Mouse (Mus musculus) embryo, embryonic 11.5 days (tissue): ENCODE measurements at regions not wholly inside any gene's neighbourhood (a gene's known extent, or its start where the extent isn't known, plus 50 kb on each side); places are given as distances from the start of the nearest gene placed in this dataset.

Experiments
- DNase-seq: peaks from one replicate; pipeline ENCODE4 v3.0.0-alpha.2; 2012; ENCODE audit warnings: low read depth, low spot score

DNA sequence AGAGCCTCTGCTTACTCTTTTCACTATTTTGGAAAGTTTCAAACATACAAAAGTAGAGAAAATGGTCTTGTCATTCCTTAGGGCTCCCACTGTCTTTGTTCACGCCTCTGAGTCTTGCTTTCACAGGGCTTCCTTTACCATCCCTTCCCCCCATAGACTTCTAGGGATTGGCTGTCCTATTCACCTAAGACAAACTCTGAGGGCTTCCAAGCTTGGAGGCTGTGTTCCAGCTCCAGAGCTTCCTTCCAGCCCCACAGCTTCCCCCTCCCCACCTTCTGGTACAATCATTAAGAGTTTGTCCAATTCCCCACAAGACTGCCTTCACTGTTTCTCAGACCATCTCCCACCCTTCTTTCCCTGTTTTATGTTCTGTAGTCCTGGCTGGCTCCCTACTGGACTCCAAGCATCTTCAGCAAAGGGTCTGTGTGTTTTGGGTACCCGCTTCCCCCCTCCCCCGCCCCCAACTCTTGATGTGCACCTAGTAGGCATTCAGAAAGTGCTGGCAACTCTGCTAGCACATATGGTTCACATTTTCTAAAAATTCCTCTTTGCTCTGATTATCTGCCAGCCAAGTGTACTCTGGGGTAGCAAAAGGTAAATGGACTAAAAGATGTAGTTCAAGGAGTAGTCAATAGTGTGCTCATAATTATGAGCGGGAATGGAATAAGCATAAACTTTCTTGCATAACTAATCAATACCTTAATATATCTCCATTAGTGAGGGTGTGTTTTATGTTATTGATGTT lies 344.0 kb downstream of the Slc4a3 start:
- no peak for DNase-seq

DNA sequence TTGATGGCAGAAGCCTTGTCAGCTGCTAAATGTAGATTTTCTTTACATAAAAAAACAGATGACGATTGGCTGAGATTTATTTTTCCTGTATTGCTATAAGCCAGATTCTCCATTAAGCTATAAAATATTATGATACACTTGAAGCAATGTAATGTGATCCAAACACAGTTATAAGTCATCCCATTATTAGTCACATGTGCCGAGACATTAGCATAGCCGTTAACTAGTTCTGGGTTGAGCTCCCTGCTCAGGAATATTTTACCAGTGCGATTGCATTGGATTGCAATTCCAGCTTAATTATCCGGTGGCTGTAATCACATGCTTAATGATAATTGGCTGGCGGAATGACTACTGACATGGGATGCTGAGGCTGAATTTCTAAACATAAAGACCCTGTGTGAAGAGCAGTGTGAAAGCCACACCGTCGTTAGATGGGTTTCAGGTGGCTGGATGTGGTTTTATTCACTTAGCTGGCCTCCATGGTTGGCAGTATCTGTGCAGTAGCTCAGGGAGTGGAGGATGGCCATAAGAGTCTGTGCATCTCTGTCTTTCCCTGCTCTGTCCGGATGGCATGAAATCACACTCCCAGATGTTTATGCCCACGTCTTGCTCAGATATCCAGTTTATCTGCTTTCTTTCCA lies 344.7 kb downstream of the Slc4a3 start:
- no peak for DNase-seq

DNA sequence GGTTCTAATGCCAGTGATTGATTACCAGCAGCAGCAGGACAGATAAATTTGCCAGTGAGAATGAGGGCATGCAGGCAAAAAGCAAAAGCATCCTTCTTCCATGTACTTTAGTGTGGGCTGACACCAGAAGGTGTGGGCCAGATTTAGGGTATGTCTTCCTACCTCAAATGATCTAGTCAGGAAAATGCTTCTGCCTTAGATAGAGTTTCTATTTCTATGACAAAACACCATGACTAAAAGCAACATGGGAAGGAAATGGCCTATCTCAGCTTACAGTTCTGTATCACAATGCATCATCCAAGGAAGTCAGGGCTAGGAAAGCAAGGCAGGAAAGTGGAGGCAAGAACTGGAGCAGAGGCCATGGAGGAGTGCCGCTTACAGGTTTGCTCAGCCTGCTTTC lies 349.5 kb downstream of the Slc4a3 start:
- no peak for DNase-seq

DNA sequence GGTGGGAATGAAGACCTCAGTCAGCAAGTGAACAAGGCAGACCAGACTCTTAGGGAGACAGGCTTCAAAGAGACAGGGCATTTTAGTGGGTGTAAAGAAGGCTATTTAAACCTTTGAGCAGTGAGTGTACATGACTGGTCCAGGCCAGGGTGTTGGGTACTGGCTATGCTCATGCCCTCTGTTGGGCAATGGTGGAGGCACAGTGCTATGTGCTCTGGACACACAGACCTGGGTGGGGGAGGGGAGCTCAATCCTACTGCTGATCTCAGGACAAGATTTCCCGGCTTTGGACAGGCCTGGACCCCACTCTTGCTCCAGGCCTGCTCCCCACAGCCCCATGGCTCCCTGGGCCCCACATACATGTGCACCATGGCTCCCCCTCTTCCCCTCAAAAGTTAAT lies 355.1 kb downstream of the Slc4a3 start:
- DNase-seq = no peak

DNA sequence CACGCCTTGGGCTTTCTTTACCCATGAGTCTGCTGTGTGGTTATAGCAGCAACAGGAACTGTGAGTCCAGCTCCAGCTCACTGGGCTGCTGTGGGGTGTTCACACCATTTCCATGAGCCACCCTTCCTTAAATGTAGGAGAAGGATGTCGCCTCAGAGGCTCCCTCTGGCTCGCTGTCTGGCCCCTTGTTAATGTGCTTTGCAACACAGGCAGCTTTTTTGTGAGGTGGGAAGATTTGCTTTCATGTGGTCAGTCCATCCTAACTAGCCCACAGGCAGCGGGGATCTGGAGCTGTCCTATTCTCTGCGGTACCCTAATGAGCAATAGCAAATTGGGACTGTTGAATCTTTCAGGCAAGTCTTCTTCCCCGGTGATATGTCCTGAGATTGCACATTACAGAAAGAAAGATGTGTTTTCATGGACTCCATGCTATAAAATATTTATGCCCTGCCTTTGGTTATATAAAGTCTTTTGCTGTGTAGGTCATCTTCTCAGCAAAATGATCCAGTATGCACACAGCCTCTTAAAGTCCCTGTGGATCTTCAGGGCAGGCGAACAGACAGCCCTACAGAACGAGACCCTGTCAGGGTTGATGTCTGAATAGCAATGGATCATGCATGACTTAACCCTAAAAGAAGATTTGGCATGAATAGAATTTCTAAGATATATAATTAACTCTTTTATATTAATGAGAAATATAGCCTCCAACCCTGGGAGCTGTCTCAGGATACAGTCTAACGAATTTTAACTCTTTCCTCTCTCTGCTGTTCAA lies 359.8 kb downstream of the Slc4a3 start:
- DNase-seq = no peak

DNA sequence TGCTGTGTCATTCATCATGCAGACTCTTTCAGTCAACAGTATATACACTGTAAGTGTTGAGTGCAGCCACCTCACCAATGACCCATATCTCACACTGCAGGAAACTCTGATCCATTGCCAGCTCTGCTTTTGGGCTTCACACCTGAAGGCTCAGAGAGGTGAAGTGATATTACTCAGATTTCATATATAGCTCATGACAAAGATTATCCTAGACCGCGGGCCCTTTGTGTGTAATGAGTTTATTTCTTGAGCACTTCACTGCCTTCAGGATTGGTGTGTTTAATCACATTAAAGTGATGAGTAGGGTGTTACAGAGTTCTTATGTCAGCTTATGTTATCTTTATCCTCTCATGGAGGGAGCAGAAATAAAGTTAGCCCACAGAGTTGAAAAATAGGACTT lies 369.2 kb downstream of the Slc4a3 start:
- no peak for DNase-seq

DNA sequence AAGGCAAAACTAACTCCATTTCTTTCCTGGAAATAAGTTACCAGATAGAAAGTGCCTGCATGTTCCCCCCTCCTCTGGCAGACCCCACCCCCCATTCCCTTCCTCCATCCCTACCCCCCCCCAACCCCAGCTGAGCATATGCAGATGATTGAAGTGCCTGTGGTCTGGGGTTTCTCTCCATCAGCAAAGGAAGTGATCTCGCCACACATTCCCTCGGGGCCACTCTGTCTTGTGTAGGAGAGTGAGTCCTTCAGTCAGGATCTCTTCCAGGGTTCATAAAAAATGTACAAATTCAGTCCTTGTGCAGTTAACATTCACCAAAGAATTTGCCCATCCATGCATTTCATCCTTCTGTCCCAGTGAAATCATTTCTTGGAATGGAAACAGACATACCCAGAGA lies 370.1 kb downstream of the Slc4a3 start:
- peak; percentile 22 for DNase-seq

DNA sequence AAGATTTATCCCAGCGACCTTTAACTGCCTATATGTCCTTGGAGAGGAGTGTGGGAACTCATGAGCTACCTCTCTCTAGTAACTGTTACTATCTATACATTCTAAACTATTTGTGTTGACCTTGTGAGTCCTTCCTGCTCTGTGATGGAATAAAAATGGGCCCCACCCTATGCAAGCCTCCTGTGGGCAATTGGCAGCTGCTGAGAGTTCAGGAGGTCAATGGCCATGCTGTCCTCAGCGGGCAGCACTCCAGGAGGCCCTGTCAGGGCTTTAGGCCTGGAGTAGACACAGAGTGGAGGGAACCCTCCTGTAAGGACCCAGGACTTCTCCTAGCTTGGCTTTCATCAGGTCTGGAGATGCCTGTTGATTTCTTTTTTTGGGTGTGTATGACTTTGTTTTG lies 373.1 kb downstream of the Slc4a3 start:
- DNase-seq = no peak

DNA sequence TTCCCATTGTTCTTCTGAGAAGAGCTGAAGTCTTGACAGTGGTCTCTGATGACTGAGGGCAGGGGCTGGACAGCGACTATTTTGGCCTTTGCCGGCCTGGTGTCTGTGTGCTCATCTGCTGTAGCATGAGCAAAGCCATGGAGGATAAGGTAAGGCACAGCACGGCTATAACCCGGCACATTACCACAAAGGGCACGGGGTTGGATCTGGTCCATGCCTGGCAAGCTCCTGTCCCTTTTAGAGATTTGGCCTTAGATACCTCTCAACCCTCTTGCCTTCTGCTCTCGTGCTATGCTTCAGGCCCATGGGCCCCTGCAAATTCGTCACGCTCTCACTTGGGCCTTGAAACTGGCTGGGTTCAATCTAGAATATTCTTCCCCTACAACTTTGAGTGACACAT lies 379.0 kb downstream of the Slc4a3 start:
- no peak for DNase-seq

DNA sequence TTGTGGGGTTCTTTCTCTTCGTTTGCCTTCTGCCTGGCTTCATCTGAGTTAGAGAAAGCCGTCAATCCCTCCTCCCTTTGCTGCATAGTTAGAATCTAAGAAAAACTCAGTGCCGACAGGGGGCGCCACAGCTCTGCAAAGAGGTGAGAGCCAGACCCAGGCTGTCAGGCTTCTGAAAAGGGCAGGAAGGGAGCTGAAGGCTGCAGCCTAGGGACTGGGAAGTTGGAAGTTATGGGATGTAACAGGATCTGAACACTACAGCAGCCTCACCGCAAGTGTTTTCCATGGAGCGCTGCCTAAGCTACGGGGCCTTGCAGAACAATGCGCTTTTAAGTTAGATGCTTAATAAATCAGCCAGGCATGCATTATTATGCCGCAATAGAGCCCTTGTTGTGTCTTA lies 379.7 kb downstream of the Slc4a3 start:
- DNase-seq = peak; percentile 83

DNA sequence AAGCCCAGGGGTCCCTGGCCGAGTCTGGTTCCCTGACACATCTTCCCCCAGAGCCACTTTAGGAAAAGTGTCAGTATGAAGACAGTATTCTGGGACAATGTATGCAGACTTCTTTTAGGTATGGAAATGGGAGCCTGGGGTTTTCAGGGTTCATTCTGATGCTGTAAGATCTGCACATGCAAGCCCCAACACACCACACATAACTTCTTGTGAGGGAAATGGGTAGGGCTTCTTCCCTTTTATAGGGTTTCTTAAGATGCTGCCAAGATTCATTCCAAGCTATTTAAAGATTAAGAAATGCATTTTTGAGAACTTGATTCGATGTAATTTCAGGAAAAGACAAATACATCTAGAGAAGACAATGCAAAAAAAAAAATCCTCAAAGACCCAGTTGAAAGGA lies 385.8 kb downstream of the Slc4a3 start:
- no peak for DNase-seq

DNA sequence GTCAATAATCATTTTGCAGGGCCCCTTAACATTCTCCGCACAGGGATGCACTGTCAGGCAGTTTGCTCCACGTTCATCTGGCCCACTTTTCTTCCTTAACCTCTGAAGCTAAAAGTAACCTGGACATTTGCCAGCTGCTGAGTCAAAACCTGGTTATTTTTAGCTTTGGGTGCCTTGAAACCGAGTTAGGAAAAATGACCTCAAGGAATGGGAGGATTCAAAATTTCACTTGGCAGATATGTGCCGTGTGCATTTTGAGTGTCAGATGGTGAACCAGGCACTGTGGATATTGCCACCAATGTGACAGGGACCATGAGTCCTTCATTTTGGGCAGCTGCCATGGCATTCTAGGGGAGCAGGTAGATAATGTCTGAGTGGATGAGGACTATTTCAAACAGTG lies 387.8 kb downstream of the Slc4a3 start:
- DNase-seq = no peak

DNA sequence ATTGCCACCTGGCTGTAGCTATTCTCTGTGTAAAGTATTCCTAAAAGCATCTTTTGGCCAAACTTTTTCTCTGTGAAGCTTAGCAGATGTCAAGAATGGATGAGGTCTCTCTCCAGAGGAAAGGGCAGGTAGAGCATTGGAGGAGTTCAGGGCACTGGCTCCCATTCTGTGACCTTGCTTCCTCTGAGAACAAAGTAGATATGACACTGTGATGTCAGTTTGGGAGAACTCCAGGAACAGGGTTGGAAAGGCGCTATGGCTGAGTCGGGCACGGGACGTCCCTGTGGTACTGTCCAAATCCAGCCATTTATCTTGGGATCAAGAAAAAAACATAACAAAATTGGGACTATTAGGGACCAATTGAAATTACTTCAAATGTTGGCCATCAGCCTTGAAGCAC lies 388.7 kb downstream of the Slc4a3 start:
- DNase-seq = no peak

DNA sequence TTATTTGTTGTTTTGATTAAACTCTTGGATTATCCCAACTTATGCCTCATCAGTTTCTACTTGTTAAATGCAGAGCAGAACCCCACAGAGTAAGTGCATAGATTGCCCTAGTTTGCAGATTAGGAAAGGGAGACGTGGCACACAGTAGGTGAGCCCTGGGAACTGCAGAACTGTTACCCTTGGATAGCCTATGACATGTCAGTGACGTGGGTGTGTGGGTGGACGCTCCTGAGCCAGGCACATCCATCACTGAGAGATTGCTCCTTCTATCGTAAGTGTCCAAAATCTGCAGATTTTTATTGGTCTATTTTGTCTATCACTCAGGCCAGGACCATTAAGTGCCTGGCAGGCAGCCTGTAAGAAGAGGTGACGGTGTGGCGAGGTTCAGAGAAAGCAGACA lies 389.8 kb downstream of the Slc4a3 start:
- DNase-seq = no peak

DNA sequence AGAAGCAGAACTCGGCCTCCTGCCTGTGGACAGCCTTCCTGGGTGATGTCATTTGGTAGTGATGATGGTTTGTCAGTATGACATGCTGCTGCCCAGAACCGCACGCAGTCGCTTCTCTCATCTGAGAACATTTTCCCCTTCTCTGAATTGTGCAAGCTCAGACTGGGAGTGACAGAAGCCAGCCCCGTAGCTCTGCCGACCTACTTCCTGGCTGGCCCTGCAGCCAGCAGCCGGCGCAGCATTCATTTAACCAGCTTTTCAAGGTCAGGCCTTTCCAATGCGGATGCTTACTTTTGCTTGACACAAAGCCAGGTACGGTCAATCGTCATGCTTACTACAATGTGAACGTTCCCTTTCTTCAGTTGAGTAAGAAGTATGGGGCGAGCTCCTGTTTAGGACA lies 390.5 kb downstream of the Slc4a3 start:
- DNase-seq = no peak

DNA sequence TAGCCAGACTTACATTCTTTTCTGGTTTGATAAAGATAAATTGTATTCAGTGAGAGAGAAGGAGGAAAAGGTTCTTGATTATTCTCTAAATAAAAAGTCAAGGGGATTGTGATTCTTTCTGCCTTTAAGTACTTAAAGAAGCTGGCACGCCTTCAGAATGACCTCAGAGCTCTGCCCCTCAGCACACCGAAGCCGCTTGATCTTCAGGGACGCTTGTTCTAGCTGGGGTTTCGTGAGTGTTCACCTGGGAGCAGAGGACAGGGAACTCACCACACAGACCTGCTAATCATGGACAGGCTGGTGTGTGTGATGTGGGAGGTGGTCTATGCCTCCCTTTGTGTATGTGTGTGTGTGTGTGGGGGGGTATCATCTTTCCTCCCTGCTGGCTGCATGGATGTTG lies 391.3 kb downstream of the Slc4a3 start:
- DNase-seq = no peak

DNA sequence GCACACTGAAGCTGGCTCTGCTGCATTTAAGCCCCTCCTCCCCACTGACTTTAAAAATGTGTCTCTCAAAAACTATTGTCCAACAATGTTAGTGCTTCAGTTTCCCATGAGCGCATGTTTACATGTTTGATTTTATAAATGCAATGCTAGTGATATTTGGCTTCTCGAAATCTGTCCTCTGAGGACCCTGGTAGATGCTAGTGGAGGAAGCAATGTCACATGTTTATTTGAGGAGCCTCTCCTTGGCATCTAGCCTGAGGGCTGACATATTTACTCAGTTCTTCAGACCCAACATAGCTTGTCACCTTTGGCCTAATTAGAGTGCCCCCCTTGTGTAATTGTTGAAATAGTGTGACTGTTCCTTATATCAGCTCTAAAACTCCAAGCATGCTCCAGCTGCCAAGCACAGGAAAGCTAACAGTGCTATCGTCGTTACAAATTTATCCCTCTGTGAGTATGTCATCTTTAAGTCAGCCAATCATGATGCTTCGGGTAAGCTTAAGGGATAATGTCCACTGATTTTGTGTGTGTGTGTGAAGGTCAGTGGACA lies 400.3 kb downstream of the Slc4a3 start:
- no peak for DNase-seq

DNA sequence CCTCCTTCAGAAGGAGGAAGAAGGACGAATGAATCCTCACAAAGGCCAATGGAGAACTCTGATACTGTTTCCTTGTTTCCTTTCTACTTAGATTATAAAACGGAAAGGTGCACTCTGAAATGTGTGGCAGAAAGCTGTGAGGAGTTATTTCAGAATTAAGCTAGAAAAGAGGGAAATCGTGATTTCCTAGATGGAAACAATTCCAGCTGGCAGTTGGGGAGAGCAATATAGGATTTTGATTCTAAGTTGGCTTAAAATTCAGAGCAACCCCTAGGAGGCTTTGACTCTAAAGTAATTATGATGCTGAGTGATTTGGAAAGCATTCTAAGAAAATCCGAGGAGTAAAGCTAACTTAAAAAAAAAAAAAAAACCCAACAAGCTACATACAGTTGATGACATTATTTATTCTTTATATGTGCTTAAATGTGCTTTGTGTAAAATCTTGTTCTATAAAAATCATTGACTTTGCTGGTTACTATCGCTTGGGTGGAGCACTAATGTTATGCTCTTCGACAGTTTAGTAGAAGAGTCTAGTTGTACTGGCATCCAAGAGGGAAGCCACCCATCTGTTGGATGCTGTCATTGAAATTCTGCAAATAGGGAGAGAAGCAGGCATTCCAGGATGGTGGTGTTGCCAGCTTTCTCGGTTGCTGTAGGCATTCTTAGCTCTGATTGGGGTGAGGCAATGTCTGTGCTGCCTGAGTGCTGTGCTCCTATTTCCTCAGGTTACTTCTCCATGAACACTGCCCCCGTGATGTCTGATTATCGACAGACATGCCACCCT lies 432.3 kb downstream of the Slc4a3 start:
- DNase-seq = no peak

DNA sequence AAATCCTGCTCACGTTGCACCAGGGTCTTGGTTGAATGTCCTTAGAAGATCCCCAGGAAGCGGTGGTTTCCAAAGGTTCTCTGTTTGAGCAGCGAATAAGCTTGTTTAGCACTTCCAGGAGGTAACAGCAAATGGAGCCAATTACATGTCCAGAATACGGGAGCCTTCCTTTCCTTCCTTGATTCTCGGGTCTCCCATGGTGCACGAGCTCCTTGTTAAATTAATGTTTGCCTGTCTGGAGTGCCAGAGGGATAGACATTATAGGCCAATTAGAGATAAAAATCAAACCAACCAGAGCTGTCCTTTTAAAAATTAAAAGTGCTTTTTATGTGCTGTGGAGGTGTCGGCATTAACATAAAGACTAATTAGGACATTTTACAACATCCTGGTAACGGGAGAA lies 437.0 kb downstream of the Slc4a3 start:
- DNase-seq = no peak

DNA sequence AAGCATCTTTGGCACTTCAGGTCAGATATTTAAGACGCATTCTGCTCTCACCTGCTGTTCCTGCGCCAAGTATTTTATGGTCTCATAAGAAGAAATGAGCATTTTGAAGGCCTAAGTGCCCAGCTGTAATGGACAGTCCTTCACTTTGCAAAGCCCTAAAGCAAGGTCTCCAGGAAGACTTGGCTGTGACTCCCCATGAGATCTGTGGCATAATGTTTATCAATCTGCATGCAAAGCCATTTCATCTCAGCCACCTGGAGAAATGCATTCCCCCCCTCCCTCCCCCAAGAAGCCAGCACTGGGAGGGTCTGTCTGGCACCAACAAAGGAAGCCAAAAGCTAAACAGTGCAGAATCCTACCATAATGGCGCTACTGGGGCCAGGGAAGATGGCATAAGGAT lies 437.4 kb downstream of the Slc4a3 start:
- DNase-seq = no peak

DNA sequence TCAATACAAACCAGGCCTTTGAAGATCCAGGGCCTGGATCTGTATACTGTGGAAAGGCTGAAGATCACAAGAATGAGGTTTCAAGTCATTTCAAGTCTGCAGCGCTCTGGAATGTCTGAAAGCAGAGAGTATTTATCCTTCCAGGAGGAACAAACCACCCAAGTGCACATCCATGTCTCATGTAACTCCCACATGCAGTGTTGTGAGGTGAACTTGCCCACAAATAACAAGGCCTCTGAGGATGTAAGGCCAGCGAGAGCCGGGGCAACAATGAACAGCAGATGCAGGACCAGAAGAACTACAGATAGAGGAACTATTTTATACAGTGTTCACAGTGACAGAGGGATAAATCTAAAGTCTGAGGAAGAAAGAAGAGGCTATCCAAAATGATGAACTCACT lies 442.4 kb downstream of the Slc4a3 start:
- no peak for DNase-seq

DNA sequence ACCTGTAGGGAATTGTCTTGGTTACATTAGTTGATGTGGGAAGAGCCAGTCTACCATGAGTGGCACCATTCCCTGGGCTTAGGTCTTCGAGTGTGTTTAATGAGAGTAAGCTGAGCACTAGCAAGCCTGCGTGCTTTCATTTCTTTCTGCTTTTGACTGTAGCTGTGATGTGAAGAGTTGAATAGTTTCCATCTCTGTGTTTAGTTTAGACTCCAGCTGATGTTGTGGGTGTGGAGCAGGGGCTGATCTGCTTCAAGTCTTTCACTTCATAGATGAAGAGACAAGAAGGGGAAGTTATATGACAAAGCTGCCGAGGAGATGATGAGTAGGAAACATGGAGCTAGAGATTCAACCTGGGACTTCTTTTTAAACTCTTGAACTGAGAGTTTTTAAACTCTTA lies 446.0 kb downstream of the Slc4a3 start:
- no peak for DNase-seq
